Mouse (Mus musculus) kidney, embryonic 16.5 days (tissue): Measurements from ENCODE around the gene Nsun4. TPM values are rescaled to one million over a fixed set of nuclear protein-coding genes. Genes with fewer than 3 reads are reported as not detected.

Source experiments
- ATAC-seq: fragments of 200-750 bp; cut with Nextera tagmentation; 2 replicates; pipeline ENCODE4 v1.8.0; 2017; ENCODE audit warnings: moderate TSS enrichment; ENCODE audit not compliant: low FRiP score, low TSS enrichment
- H3K27ac ChIP-seq: fragments of 300-500 bp; sonication (generic); 2 replicates; pipeline ENCODE4 v1.5.1; 2014; ENCODE audit warnings: low read length
- H3K27me3 ChIP-seq: fragments of 300-500 bp; sonication (generic); 2 replicates; pipeline ENCODE4 v1.6.1; 2014; ENCODE audit warnings: low read length, control low read depth, mixed read lengths; ENCODE audit not compliant: insufficient read depth
- H3K36me3 ChIP-seq: fragments of 300-500 bp; sonication (generic); 2 replicates; pipeline ENCODE4 v1.6.1; 2014; ENCODE audit warnings: low read length, control low read depth, mixed read lengths; ENCODE audit not compliant: insufficient read depth
- H3K4me1 ChIP-seq: fragments of 300-500 bp; sonication (generic); 2 replicates; pipeline ENCODE4 v1.6.1; 2014; ENCODE audit warnings: low read length, control low read depth, mixed read lengths; ENCODE audit not compliant: insufficient read depth
- H3K4me2 ChIP-seq: fragments of 300-500 bp; sonication (generic); replicated peaks from 2 replicates; pipeline ENCODE4 v1.6.1; 2014; ENCODE audit warnings: low read depth, low read length
- H3K4me3 ChIP-seq: fragments of 300-500 bp; sonication (generic); 2 replicates; pipeline ENCODE4 v1.5.1; 2014; ENCODE audit warnings: mild to moderate bottlenecking, low read length
- H3K9ac ChIP-seq: fragments of 300-500 bp; sonication (generic); replicated peaks from 2 replicates; pipeline ENCODE4 v1.6.1; 2014; ENCODE audit warnings: low read length
- H3K9me3 ChIP-seq: fragments of 300-500 bp; sonication (generic); 2 replicates; pipeline ENCODE4 v1.6.1; 2016; ENCODE audit warnings: low read length, control low read depth
- WGBS: fragments of 180-500 bp; shearing (Covaris S2); extraction: QIAGEN DNeasy Blood & Tissue Kit; methylation state at CpG from one replicate; pipeline ENCODE4 v1.1.7; 2014; 5-methylcytosine and 5-hydroxymethylcytosine counted together
- polyA plus RNA-seq: library from polyadenylated mRNA; unstranded; fragments of >200 nt; fragmentation: Nextera tagmentation; extraction: Ambion mirVana; gene quantifications from 2 replicates; pipeline ENCODE4 v1.2.1, GENCODE M21; 2015

Gene Nsun4
- polyA plus RNA-seq, 1 experiment from 2014 or later: 21.2 TPM

GRCm38 (mm10) chr4:115989382-115989781 lies 64.3 kb downstream of the Nsun4 start:
- Histone ChIP-seq H3K9ac (no peak overlapping the region), H3K9me3 (peaks cover 4% of the 10 kb centered on the region; the same call in 1 of the 2 replicates), H3K27ac (no peak overlapping the region), H3K4me2 (no peak overlapping the region), H3K4me1 (no peaks in the 10 kb centered on the region), H3K27me3 (0 out of 2 replicates have a peak, but pooled peaks cover 3% of the 10 kb centered on the region), H3K4me3 (no peak overlapping the region), H3K36me3 (no peaks in the 10 kb centered on the region)
- WGBS: 75% methylated on average over 7 of the region's 7 CpGs
- ATAC-seq: no peak

DNA sequence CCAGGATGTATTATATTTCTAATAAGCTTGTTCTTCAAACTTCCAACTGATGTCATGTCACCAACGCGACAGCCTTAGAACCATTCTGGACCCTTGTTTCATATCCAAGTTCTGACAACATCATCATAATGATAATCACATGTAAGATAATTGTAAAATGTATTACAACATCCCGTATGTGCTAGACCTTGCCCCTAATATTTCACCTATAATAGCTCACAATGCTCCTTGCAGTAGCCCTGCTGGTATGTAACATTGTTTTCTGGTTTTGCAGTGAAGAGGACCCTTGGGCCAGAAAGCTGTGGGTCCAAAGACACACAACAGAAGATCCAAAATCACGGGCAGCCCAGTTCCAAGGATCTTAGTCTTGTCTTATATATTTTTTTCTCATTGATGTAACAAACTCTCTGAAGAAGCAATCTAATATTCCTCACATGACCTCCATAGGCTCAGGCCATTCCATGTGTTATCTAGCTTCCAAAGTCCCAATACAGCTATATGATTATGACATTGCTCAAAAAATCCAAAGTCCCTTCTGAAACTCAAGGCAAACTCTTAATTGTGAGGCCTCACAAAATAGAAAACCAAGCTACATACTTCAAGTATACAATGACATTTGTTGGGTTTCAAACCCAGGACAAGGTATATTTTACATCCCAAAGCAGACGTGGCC lies 65.7 kb downstream of the Nsun4 start:
- H3K9me3 ChIP-seq: peaks cover 4% of the 10 kb centered on the region; the same call in 1 of the 2 replicates

GRCm38 (mm10) chr4:115987436-115987835 lies 66.2 kb downstream of the Nsun4 start:
- Histone ChIP-seq H3K36me3 (no peaks in the 10 kb centered on the region), H3K4me2 (no peak overlapping the region), H3K4me3 (no peak overlapping the region), H3K27me3 (peaks cover 3% of the 10 kb centered on the region; the same call in 1 of the 2 replicates), H3K27ac (no peak overlapping the region), H3K9me3 (peaks cover 4% of the 10 kb centered on the region; the same call in 1 of the 2 replicates), H3K4me1 (no peaks in the 10 kb centered on the region), H3K9ac (no peak overlapping the region)
- WGBS: 81% methylated on average over 1 of the region's 1 CpGs
- no peak for ATAC-seq

More for the DNA sequence above, 65.7 kb downstream of the Nsun4 start:
- ATAC-seq: no peak
- H3K4me1 ChIP-seq: no peaks in the 10 kb centered on the region
- peaks cover 3% of the 10 kb centered on the region; the same call in 1 of the 2 replicates for H3K27me3 ChIP-seq
- H3K36me3 ChIP-seq: no peaks in the 10 kb centered on the region
- no peak overlapping the region for H3K27ac ChIP-seq
- WGBS: 73% methylated on average over 5 of the region's 5 CpGs
- no peak overlapping the region for H3K4me2 ChIP-seq
- no peak overlapping the region for H3K4me3 ChIP-seq
- no peak overlapping the region for H3K9ac ChIP-seq

- Histone ChIP-seq H3K4me3 (no peak overlapping the region), H3K36me3 (no peaks in the 10 kb centered on the region), H3K27ac (no peak overlapping the region), H3K9ac (no peak overlapping the region), H3K27me3 (peaks cover 22% of the 10 kb centered on the region), H3K4me2 (no peak overlapping the region), H3K9me3 (no peaks in the 10 kb centered on the region), H3K4me1 (no peaks in the 10 kb centered on the region)
- 39% methylated on average over 8 of the region's 8 CpGs for WGBS
- no peak for ATAC-seq
Observed at GRCm38 (mm10) chr4:115984967-115985366, 68.7 kb downstream of the Nsun4 start.

DNA sequence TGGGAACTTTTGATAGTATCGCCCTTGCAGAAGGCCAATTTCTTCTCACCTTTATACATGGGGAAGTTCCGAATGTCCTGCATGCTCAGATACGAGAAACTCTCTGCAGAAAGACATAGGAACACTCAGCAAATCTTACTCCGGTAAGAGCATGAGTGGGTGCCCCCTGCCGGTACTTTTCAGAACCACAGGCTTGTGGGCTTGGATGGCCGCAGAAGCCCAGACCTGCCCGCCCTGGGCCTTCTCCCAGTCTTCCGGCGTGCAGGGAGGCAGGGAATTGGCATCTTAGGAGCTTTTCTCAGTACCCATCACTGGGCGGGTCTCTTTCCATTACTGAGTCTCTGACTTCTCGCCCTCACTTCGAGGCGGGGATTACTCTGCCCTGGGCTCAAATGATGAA lies 69.6 kb downstream of the Nsun4 start:
- WGBS: 2% methylated on average over 13 of the region's 13 CpGs
- no peak overlapping the region for H3K27ac ChIP-seq
- H3K9me3 ChIP-seq: no peaks in the 10 kb centered on the region
- H3K4me1 ChIP-seq: peaks cover 6% of the 10 kb centered on the region
- ATAC-seq: peak; percentile 67
- H3K9ac ChIP-seq: no peak overlapping the region
- peaks cover 31% of the 10 kb centered on the region for H3K27me3 ChIP-seq
- H3K4me3 ChIP-seq: no peak overlapping the region
- H3K36me3 ChIP-seq: no peaks in the 10 kb centered on the region
- H3K4me2 ChIP-seq: peak overlapping the region; percentile 42

Other genes with a start within 250 kb of the Nsun4 start
- gene Mob3c, start 225.8 kb downstream of the Nsun4 start, polyA plus RNA-seq: 11.8 and 15.2 TPM in 2 replicates
- 29.9 and 31.0 TPM in 2 replicates for gene Mknk1, start 214.7 kb downstream of the Nsun4 start, polyA plus RNA-seq
- 0.07 TPM in 1 of 2 replicates, not detected in the other for gene Kncn, start 169.5 kb downstream of the Nsun4 start, polyA plus RNA-seq
- 0.10 TPM in 1 of 2 replicates, not detected in the other for gene 6430628N08Rik, start 163.2 kb downstream of the Nsun4 start, polyA plus RNA-seq
- not detected in 2 replicates for gene Dmbx1, start 114.0 kb downstream of the Nsun4 start, polyA plus RNA-seq
- 13.7 and 15.3 TPM in 2 replicates for gene Faah, start 36.0 kb downstream of the Nsun4 start, polyA plus RNA-seq
- 505 and 583 TPM in 2 replicates for gene Uqcrh, start 21.2 kb upstream of the Nsun4 start, polyA plus RNA-seq
- gene Lrrc41, start 21.4 kb upstream of the Nsun4 start, polyA plus RNA-seq: 87.9 and 88.0 TPM in 2 replicates
- gene Rad54l, start 69.8 kb upstream of the Nsun4 start, polyA plus RNA-seq: 34.7 and 35.6 TPM in 2 replicates
- 59.2 and 65.5 TPM in 2 replicates for gene Pomgnt1, start 70.0 kb upstream of the Nsun4 start, polyA plus RNA-seq
- 3.8 and 3.9 TPM in 2 replicates for gene Lurap1, start 97.5 kb upstream of the Nsun4 start, polyA plus RNA-seq
- gene Tspan1, start 113.7 kb upstream of the Nsun4 start, polyA plus RNA-seq: 2.8 and 4.8 TPM in 2 replicates
- not detected in 2 replicates for gene 1700042G07Rik, start 119.5 kb upstream of the Nsun4 start, polyA plus RNA-seq
- gene Gm49337, start 119.5 kb upstream of the Nsun4 start, polyA plus RNA-seq: not detected in 2 replicates
- 21.9 and 22.2 TPM in 2 replicates for gene Pik3r3, start 167.7 kb upstream of the Nsun4 start, polyA plus RNA-seq